Comparison of ENCODE assay signal across 8 mouse cellular contexts in genomic region chr4:126146974-126147532, GRCm38 (mm10). TPM values are rescaled to one million over a fixed set of nuclear protein-coding genes. Genes with fewer than 3 reads are reported as not detected.
DNase-seq lines count a peak whose midpoint lies in the region; ATAC-seq and TF ChIP-seq lines count a peak whose summit lies in the region.

No protein-coding gene starts in this region.

- intact Hi-C loops in heart, adult 2 months (cut with DNase I) = loop anchor here (2.0 kb wide), 1 partner anchor 34 kb away; no protein-coding TSS in a partner anchor

- no peaks in the 10 kb centered on the region for H3K79me2 ChIP-seq in heart, adult 2 months (replicated peaks; ENCODE audit: control insufficient read depth, insufficient read depth, low read length)

- H3K9me3 ChIP-seq in lung, embryonic 15.5 days = no peaks in the 10 kb centered on the region
- no peaks in the 10 kb centered on the region for H3K9me3 ChIP-seq in intestine, embryonic 15.5 days
- H3K9me3 ChIP-seq in neural tube, embryonic 15.5 days (replicated peaks) = no peaks in the 10 kb centered on the region

- TF ChIP-seq EP300 in heart, adult 2 months (IDR thresholded peaks at IDR 0.05; ENCODE audit: insufficient read depth, low read depth, low read length) = no peak

- no peak for TF ChIP-seq POLR2A in heart, adult 2 months (IDR thresholded peaks at IDR 0.05; ENCODE audit: insufficient read depth, low read depth, low read length)

- TF ChIP-seq CTCF in heart, adult 2 months (IDR thresholded peaks at IDR 0.05) = no peak

- H3K27me3 ChIP-seq in heart, adult 2 months (ENCODE audit: control insufficient read depth, insufficient read depth, low read length) = no peaks in the 10 kb centered on the region
- H3K27me3 ChIP-seq in lung, embryonic 15.5 days = no peaks in the 10 kb centered on the region
- H3K27me3 ChIP-seq in intestine, embryonic 15.5 days (replicated peaks) = no peaks in the 10 kb centered on the region
- H3K27me3 ChIP-seq in neural tube, embryonic 15.5 days (replicated peaks) = peaks cover 39% of the 10 kb centered on the region

- no peak overlapping the region for H3K4me3 ChIP-seq in heart, adult 2 months
- peak overlapping the region; percentile 47; the same call in 1 of the 2 replicates for H3K4me3 ChIP-seq in lung, embryonic 15.5 days
- peak overlapping the region; percentile 54; the same call in 1 of the 2 replicates for H3K4me3 ChIP-seq in intestine, embryonic 15.5 days (replicated peaks)
- no peak overlapping the region for H3K4me3 ChIP-seq in neural tube, embryonic 15.5 days (replicated peaks)

- no peak for ATAC-seq in lung, embryonic 15.5 days (ENCODE audit: borderline replicate concordance, extremely low read depth, low FRiP score, low TSS enrichment)
- ATAC-seq in intestine, embryonic 15.5 days = no peak
- ATAC-seq in neural tube, embryonic 15.5 days (ENCODE audit: low FRiP score) = no peak

- no peak for DNase-seq in heart, adult 2 months
- DNase-seq in heart, postnatal 4 days = no peak
- no peak for DNase-seq in lung, postnatal 36 days
- no peak for DNase-seq in frontal cortex, postnatal 14 days (ENCODE audit: low spot score in 2 of 2)
- no peak for DNase-seq in frontal cortex, adult 2 months (ENCODE audit: extremely low spot score in 1 of 2, low spot score in 1 of 2)

- no peaks in the 10 kb centered on the region; the same call in 1 of the 2 replicates for H3K36me3 ChIP-seq in heart, adult 2 months (ENCODE audit: control insufficient read depth, insufficient read depth, low read length)
- peaks cover 12% of the 10 kb centered on the region; the same call in 1 of the 2 replicates for H3K36me3 ChIP-seq in lung, embryonic 15.5 days
- H3K36me3 ChIP-seq in intestine, embryonic 15.5 days = 0 out of 2 replicates have a peak, but pooled peaks cover 1% of the 10 kb centered on the region
- no peaks in the 10 kb centered on the region for H3K36me3 ChIP-seq in neural tube, embryonic 15.5 days

- peak overlapping the region; percentile 95 for H3K27ac ChIP-seq in heart, adult 2 months
- H3K27ac ChIP-seq in lung, embryonic 15.5 days = peak overlapping the region; percentile 98
- peak overlapping the region; percentile 92 for H3K27ac ChIP-seq in intestine, embryonic 15.5 days
- H3K27ac ChIP-seq in neural tube, embryonic 15.5 days (replicated peaks) = no peak overlapping the region

- H3K9ac ChIP-seq in heart, adult 2 months (ENCODE audit: low read depth, low read length) = no peak overlapping the region
- 0 out of 2 replicates have a peak overlapping the region, but pooled peaks have one; percentile 40 for H3K9ac ChIP-seq in lung, embryonic 15.5 days
- no peak overlapping the region for H3K9ac ChIP-seq in intestine, embryonic 15.5 days
- H3K9ac ChIP-seq in neural tube, embryonic 15.5 days (replicated peaks) = no peak overlapping the region

- peaks cover 20% of the 10 kb centered on the region for H3K4me1 ChIP-seq in heart, adult 2 months (ENCODE audit: control insufficient read depth, insufficient read depth, low read length)
- peaks cover 61% of the 10 kb centered on the region for H3K4me1 ChIP-seq in lung, embryonic 15.5 days
- H3K4me1 ChIP-seq in intestine, embryonic 15.5 days (replicated peaks) = peaks cover 39% of the 10 kb centered on the region
- peaks cover 28% of the 10 kb centered on the region for H3K4me1 ChIP-seq in neural tube, embryonic 15.5 days

- 67% methylated on average over 9 of the region's 9 CpGs for WGBS in heart, adult 2 months
- 15% methylated on average over 9 of the region's 9 CpGs for WGBS in lung, embryonic 15.5 days
- WGBS in intestine, embryonic 15.5 days = 32% methylated on average over 9 of the region's 9 CpGs
- WGBS in neural tube, embryonic 15.5 days = 48% methylated on average over 9 of the region's 9 CpGs

- peak overlapping the region; percentile 60 for H3K4me2 ChIP-seq in lung, embryonic 15.5 days
- peak overlapping the region; percentile 71 for H3K4me2 ChIP-seq in intestine, embryonic 15.5 days (replicated peaks)
- peak overlapping the region; percentile 68; the same call in 1 of the 2 replicates for H3K4me2 ChIP-seq in neural tube, embryonic 15.5 days

RNA-seq across cellular contexts. Expression of gene Eva1b, which starts 0.5 kb away (rescaled TPM):
- 10 to 100 TPM in 1 of 2 experiments, 1 to 10 TPM in 1; 9.5 to 11.9 TPM for total RNA-seq in heart, adult 2 months (2021)
- polyA plus RNA-seq in heart, adult 2 months (2012; rRNA removed) = 15.2 and 19.7 TPM in 2 replicates
- total RNA-seq in heart, postnatal 4 days (2021) = 10 to 100 TPM; 27.3 to 29.3 TPM
- polyA plus RNA-seq in lung, embryonic 15.5 days (2015; fragmentation: Nextera tagmentation; extraction: Ambion mirVana) = 95.9 and 101 TPM in 2 replicates
- 41.8 and 44.6 TPM in 2 replicates for polyA plus RNA-seq in intestine, embryonic 15.5 days (2015; fragmentation: Nextera tagmentation; extraction: Ambion mirVana)
- polyA plus RNA-seq in neural tube, embryonic 15.5 days (2015; fragmentation: Nextera tagmentation; extraction: Ambion mirVana) = 13.3 and 19.1 TPM in 2 replicates
- 8.6 and 9.3 TPM in 2 replicates for polyA plus RNA-seq in frontal cortex, adult 2 months (2012; rRNA removed)

RNA-seq across cellular contexts. Expression of gene Sh3d21, which starts 16.2 kb away (rescaled TPM):
- total RNA-seq in heart, adult 2 months (2021) = 1 to 10 TPM; 1.5 to 2.7 TPM
- 1.9 and 2.0 TPM in 2 replicates for polyA plus RNA-seq in heart, adult 2 months (2012; rRNA removed)
- total RNA-seq in heart, postnatal 4 days (2021) = 1 to 10 TPM; 1.6 to 1.8 TPM
- 7.2 and 9.4 TPM in 2 replicates for polyA plus RNA-seq in lung, embryonic 15.5 days (2015; fragmentation: Nextera tagmentation; extraction: Ambion mirVana)
- polyA plus RNA-seq in intestine, embryonic 15.5 days (2015; fragmentation: Nextera tagmentation; extraction: Ambion mirVana) = 12.8 and 12.9 TPM in 2 replicates
- 1.4 and 2.6 TPM in 2 replicates for polyA plus RNA-seq in neural tube, embryonic 15.5 days (2015; fragmentation: Nextera tagmentation; extraction: Ambion mirVana)
- 1.0 TPM in 2 replicates for polyA plus RNA-seq in frontal cortex, adult 2 months (2012; rRNA removed)

RNA-seq across cellular contexts. Expression of gene Stk40, which starts 43.3 kb away (rescaled TPM):
- total RNA-seq in heart, adult 2 months (2021) = 10 to 100 TPM; 41.6 to 53.8 TPM
- polyA plus RNA-seq in heart, adult 2 months (2012; rRNA removed) = 36.3 and 36.7 TPM in 2 replicates
- total RNA-seq in heart, postnatal 4 days (2021) = 10 to 100 TPM; 32.5 to 33.2 TPM
- 37.8 and 40.7 TPM in 2 replicates for polyA plus RNA-seq in lung, embryonic 15.5 days (2015; fragmentation: Nextera tagmentation; extraction: Ambion mirVana)
- polyA plus RNA-seq in intestine, embryonic 15.5 days (2015; fragmentation: Nextera tagmentation; extraction: Ambion mirVana) = 29.5 and 32.1 TPM in 2 replicates
- 28.1 and 29.9 TPM in 2 replicates for polyA plus RNA-seq in neural tube, embryonic 15.5 days (2015; fragmentation: Nextera tagmentation; extraction: Ambion mirVana)
- 18.9 and 22.2 TPM in 2 replicates for polyA plus RNA-seq in frontal cortex, adult 2 months (2012; rRNA removed)

RNA-seq across cellular contexts. Expression of gene Lsm10, which starts 50.6 kb away (rescaled TPM):
- 10 to 100 TPM; 17.0 to 18.9 TPM for total RNA-seq in heart, adult 2 months (2021)
- 33.1 and 33.8 TPM in 2 replicates for polyA plus RNA-seq in heart, adult 2 months (2012; rRNA removed)
- total RNA-seq in heart, postnatal 4 days (2021) = 10 to 100 TPM; 17.3 to 18.4 TPM
- polyA plus RNA-seq in lung, embryonic 15.5 days (2015; fragmentation: Nextera tagmentation; extraction: Ambion mirVana) = 50.3 and 54.1 TPM in 2 replicates
- polyA plus RNA-seq in intestine, embryonic 15.5 days (2015; fragmentation: Nextera tagmentation; extraction: Ambion mirVana) = 55.3 TPM in 2 replicates
- 48.5 and 51.6 TPM in 2 replicates for polyA plus RNA-seq in neural tube, embryonic 15.5 days (2015; fragmentation: Nextera tagmentation; extraction: Ambion mirVana)
- 25.3 and 26.7 TPM in 2 replicates for polyA plus RNA-seq in frontal cortex, adult 2 months (2012; rRNA removed)

RNA-seq across cellular contexts. Expression of gene Thrap3, which starts 55.5 kb away (rescaled TPM):
- 100 to 1,000 TPM; 100 to 118 TPM for total RNA-seq in heart, adult 2 months (2021)
- 37.9 and 61.4 TPM in 2 replicates for polyA plus RNA-seq in heart, adult 2 months (2012; rRNA removed)
- total RNA-seq in heart, postnatal 4 days (2021) = 100 to 1,000 TPM; 226 TPM
- polyA plus RNA-seq in lung, embryonic 15.5 days (2015; fragmentation: Nextera tagmentation; extraction: Ambion mirVana) = 228 and 230 TPM in 2 replicates
- polyA plus RNA-seq in intestine, embryonic 15.5 days (2015; fragmentation: Nextera tagmentation; extraction: Ambion mirVana) = 172 and 202 TPM in 2 replicates
- polyA plus RNA-seq in neural tube, embryonic 15.5 days (2015; fragmentation: Nextera tagmentation; extraction: Ambion mirVana) = 127 and 133 TPM in 2 replicates
- 95.8 and 103 TPM in 2 replicates for polyA plus RNA-seq in frontal cortex, adult 2 months (2012; rRNA removed)

Comparison
In these comparisons a context has a peak if more than half of its experiments do, and no peak if none do; other contexts are left out.
1. H3K4me3 ChIP-seq: peak in lung, embryonic 15.5 days (single experiment) and intestine, embryonic 15.5 days (single experiment); none in heart, adult 2 months (single experiment) and neural tube, embryonic 15.5 days (single experiment).
2. Peak in every context shown above with its lines, with median percentiles within 50 percentile points of each other: H3K4me2 ChIP-seq.